Mouse (Mus musculus): ENCODE data around the gene Tat. TPM values are rescaled to one million over a fixed set of nuclear protein-coding genes. Genes with fewer than 3 reads are reported as not detected.
"Not testable (repeated sequence)": the region's sequence is repeated elsewhere in the genome, so short reads cannot be mapped to it uniquely, and the experiment has no call there.

Tat gene
- total and polyA plus RNA-seq, 2 experiments from 2014 or later = 0.14 TPM; not detected in 1

DNA sequence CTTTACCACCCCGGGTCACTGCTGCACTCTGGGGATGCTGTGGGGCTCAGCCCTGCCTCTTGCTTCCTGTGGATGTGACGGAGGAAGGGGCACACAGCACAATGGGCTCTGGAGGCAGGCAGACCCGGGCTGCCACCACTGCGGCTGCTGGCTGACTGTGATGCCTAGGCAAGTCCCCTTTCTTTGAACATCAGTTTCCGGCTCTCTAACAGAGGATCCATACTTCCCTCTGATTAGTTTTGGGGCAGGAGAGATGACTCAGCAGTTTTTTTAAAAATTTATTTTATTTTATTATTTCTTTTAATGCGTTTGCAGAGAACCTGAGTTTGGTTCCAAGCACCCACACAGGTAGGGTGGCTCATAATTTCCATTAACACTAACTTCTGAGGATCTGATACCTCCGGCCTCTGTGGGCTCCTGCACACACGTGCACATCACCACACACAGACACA is 18.8 kb downstream of the Tat start:
- Histone ChIP-seq H3K4me3 (ENCODE audit: low read depth, low read length) (no peak overlapping the region), H3K4me2 (ENCODE audit: low read depth, low read length, poor library complexity, severe bottlenecking) (no peak overlapping the region), H3K9ac (replicated peaks; ENCODE audit: low read length, poor library complexity, severe bottlenecking) (no peak overlapping the region), H3K36me3 (ENCODE audit: insufficient read depth, low read length) (no peaks in the 10 kb centered on the region), H3K4me1 (ENCODE audit: insufficient read depth, low read length) (peaks cover 3% of the 10 kb centered on the region; the same call in 1 of the 2 replicates), H3K27me3 (ENCODE audit: insufficient read depth, low read length) (no peaks in the 10 kb centered on the region), H3K9me3 (ENCODE audit: low read length) (no peaks in the 10 kb centered on the region), H3K27ac (ENCODE audit: low read depth, low read length) (no peak overlapping the region)
- 65% methylated on average over 8 of the region's 8 CpGs for WGBS
- DNase-seq (ENCODE audit: low spot score) (no peak), ATAC-seq (ENCODE audit: low FRiP score) (no peak)
- TF ChIP-seq CTCF (IDR thresholded peaks at IDR 0.05) = no peak

GRCm38 (mm10) chr8:110010868-110011267 is 20.6 kb downstream of the Tat start:
- no peak overlapping the region for H3K4me2 ChIP-seq (ENCODE audit: low read depth, low read length, poor library complexity, severe bottlenecking)
- no peak overlapping the region for H3K27ac ChIP-seq (ENCODE audit: low read depth, low read length)
- no peaks in the 10 kb centered on the region for H3K9me3 ChIP-seq (ENCODE audit: low read length)
- peaks cover 3% of the 10 kb centered on the region; the same call in 1 of the 2 replicates for H3K4me1 ChIP-seq (ENCODE audit: insufficient read depth, low read length)
- peak; percentile 71 for TF ChIP-seq CTCF (IDR thresholded peaks at IDR 0.05)
- no peaks in the 10 kb centered on the region for H3K36me3 ChIP-seq (ENCODE audit: insufficient read depth, low read length)
- no peak for ATAC-seq (ENCODE audit: low FRiP score)
- H3K9ac ChIP-seq (replicated peaks; ENCODE audit: low read length, poor library complexity, severe bottlenecking) = no peak overlapping the region
- H3K4me3 ChIP-seq (ENCODE audit: low read depth, low read length) = no peak overlapping the region
- WGBS = 38% methylated on average over 5 of the region's 5 CpGs
- no peaks in the 10 kb centered on the region for H3K27me3 ChIP-seq (ENCODE audit: insufficient read depth, low read length)
- DNase-seq (ENCODE audit: low spot score) = peak; percentile 54

DNA sequence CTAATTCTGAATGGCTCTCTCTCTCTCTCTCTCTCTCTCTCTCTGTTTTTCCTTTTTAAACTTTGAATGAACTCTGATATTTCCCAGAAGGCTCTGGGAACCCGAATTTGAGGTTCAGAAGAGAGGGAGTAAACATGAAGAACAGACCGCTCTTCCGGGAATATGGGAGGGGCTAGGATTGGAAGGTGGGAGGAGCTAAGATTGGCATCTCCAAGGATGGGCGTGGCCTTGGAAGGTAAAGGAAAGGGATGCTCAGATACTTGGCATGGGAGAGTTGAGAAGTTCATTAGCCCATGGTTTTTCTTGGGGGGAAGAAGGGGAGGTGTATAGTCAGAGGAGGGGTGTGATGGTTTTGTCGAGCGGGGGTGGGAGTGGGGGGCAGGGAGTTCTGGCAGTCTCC is 31.8 kb downstream of the Tat start:
- Histone ChIP-seq H3K4me2 (ENCODE audit: low read depth, low read length, poor library complexity, severe bottlenecking) (no peak overlapping the region), H3K9me3 (ENCODE audit: low read length) (no peaks in the 10 kb centered on the region), H3K9ac (replicated peaks; ENCODE audit: low read length, poor library complexity, severe bottlenecking) (no peak overlapping the region), H3K4me1 (ENCODE audit: insufficient read depth, low read length) (no peaks in the 10 kb centered on the region), H3K4me3 (ENCODE audit: low read depth, low read length) (no peak overlapping the region), H3K36me3 (ENCODE audit: insufficient read depth, low read length) (no peaks in the 10 kb centered on the region), H3K27ac (ENCODE audit: low read depth, low read length) (no peak overlapping the region), H3K27me3 (ENCODE audit: insufficient read depth, low read length) (no peaks in the 10 kb centered on the region)
- ATAC-seq (ENCODE audit: low FRiP score) (no peak), DNase-seq (ENCODE audit: low spot score) (no peak)
- 63% methylated on average over 6 of the region's 6 CpGs for WGBS
- TF ChIP-seq CTCF (IDR thresholded peaks at IDR 0.05) = no peak

DNA sequence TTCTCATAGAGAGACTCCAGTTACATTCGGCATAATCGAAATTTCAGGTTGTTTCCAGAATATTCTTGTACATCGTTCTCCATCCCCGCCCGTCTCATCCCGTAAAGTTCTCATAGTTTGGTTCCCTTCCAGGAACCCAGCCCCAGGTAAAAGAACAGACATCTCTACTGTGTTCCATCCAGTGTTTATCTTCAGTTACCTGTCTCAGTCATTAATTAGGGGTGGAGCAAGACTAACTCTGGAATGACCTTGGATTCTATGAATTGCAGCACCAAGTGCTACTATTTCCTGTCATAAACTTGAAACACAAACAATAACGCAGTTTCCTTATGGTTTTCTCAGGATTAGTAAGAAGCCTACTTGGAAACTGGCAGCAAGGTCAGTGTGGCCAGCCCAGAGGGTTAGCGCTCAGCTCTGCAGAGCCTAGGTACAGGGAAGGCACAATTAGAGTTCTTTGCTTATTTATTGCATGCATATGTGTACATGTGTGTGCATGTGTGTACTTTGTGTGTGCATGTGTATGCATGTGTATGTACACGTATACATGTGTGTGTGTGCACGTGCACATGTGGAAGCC is 32.6 kb downstream of the Tat start:
- no peak for TF ChIP-seq CTCF (IDR thresholded peaks at IDR 0.05)
- Histone ChIP-seq H3K4me2 (ENCODE audit: low read depth, low read length, poor library complexity, severe bottlenecking) (no peak overlapping the region), H3K27me3 (ENCODE audit: insufficient read depth, low read length) (no peaks in the 10 kb centered on the region), H3K27ac (ENCODE audit: low read depth, low read length) (no peak overlapping the region), H3K4me1 (ENCODE audit: insufficient read depth, low read length) (no peaks in the 10 kb centered on the region), H3K9ac (replicated peaks; ENCODE audit: low read length, poor library complexity, severe bottlenecking) (no peak overlapping the region), H3K4me3 (ENCODE audit: low read depth, low read length) (no peak overlapping the region), H3K9me3 (ENCODE audit: low read length) (no peaks in the 10 kb centered on the region), H3K36me3 (ENCODE audit: insufficient read depth, low read length) (no peaks in the 10 kb centered on the region)
- WGBS = 93% methylated on average over 10 of the region's 10 CpGs
- ATAC-seq (ENCODE audit: low FRiP score) (no peak), DNase-seq (ENCODE audit: low spot score) (no peak)

GRCm38 (mm10) chr8:110033771-110034170 is 43.5 kb downstream of the Tat start:
- H3K9ac ChIP-seq (replicated peaks; ENCODE audit: low read length, poor library complexity, severe bottlenecking); DNase-seq (ENCODE audit: low spot score); H3K4me3 ChIP-seq (ENCODE audit: low read depth, low read length); H3K27me3 ChIP-seq (ENCODE audit: insufficient read depth, low read length); H3K4me1 ChIP-seq (ENCODE audit: insufficient read depth, low read length); H3K9me3 ChIP-seq (ENCODE audit: low read length); H3K4me2 ChIP-seq (ENCODE audit: low read depth, low read length, poor library complexity, severe bottlenecking); ATAC-seq (ENCODE audit: low FRiP score); H3K27ac ChIP-seq (ENCODE audit: low read depth, low read length); H3K36me3 ChIP-seq (ENCODE audit: insufficient read depth, low read length): not testable (repeated sequence)
- WGBS = 38% methylated on average over 8 of the region's 8 CpGs

DNA sequence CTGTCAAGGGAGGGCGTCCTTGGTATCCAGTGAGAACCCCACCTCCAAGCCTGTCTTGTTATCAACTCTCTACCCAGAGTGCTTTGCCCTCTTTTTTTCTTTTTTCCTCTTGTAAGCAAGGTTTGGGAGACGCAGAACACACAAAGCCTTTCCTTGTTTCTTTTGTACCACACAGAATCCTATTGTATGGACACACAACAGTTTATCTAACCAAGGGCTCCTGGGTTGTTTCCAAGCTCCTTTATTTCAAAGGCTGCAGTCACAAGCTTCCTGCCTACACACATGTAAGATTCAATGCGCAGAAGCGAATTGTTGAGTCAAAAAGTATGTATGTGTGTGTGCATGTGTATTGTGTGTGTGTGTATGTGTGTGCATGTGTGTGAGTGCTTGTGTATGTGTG is 44.1 kb downstream of the Tat start:
- Histone ChIP-seq H3K4me2 (ENCODE audit: low read depth, low read length, poor library complexity, severe bottlenecking) (no peak overlapping the region), H3K4me1 (ENCODE audit: insufficient read depth, low read length) (no peaks in the 10 kb centered on the region), H3K9ac (replicated peaks; ENCODE audit: low read length, poor library complexity, severe bottlenecking) (no peak overlapping the region), H3K27ac (ENCODE audit: low read depth, low read length) (no peak overlapping the region), H3K9me3 (ENCODE audit: low read length) (no peaks in the 10 kb centered on the region), H3K27me3 (ENCODE audit: insufficient read depth, low read length) (no peaks in the 10 kb centered on the region), H3K4me3 (ENCODE audit: low read depth, low read length) (no peak overlapping the region), H3K36me3 (ENCODE audit: insufficient read depth, low read length) (no peaks in the 10 kb centered on the region)
- TF ChIP-seq CTCF (IDR thresholded peaks at IDR 0.05) = no peak
- DNase-seq (ENCODE audit: low spot score) (no peak), ATAC-seq (ENCODE audit: low FRiP score) (no peak)
- WGBS = 54% methylated on average over 4 of the region's 4 CpGs

Data from midbrain, postnatal 0 days (tissue).